Mouse (Mus musculus) ES-Bruce4 (cell line): Measurements from ENCODE around the gene Adprh. TPM values are rescaled to one million over a fixed set of nuclear protein-coding genes. Genes with fewer than 3 reads are reported as not detected.

Experiments
- H3K27ac ChIP-seq: 2 replicates; pipeline ENCODE4 v1.5.1; 2012; ENCODE audit warnings: low read length, inconsistent platforms; ENCODE audit not compliant: insufficient read depth
- H3K27me3 ChIP-seq: 2 replicates; pipeline ENCODE4 v1.6.1; 2012; ENCODE audit warnings: mild to moderate bottlenecking, low read length, inconsistent platforms; ENCODE audit not compliant: control insufficient read depth, poor library complexity, insufficient read depth, severe bottlenecking
- H3K36me3 ChIP-seq: 2 replicates; pipeline ENCODE4 v1.6.1; 2012; ENCODE audit warnings: inconsistent platforms, mild to moderate bottlenecking, low read length, moderate library complexity; ENCODE audit not compliant: control insufficient read depth, poor library complexity, insufficient read depth, severe bottlenecking
- H3K4me1 ChIP-seq: one replicate; pipeline ENCODE4 v1.8.1; 2011; ENCODE audit warnings: low read length; ENCODE audit not compliant: control insufficient read depth, insufficient read depth
- H3K4me3 ChIP-seq: 2 replicates; pipeline ENCODE4 v1.5.1; 2011; ENCODE audit warnings: low read depth, mild to moderate bottlenecking, low read length
- H3K9ac ChIP-seq: 2 replicates; pipeline ENCODE4 v1.6.1; 2012; ENCODE audit warnings: low read depth, mild to moderate bottlenecking, inconsistent platforms; ENCODE audit not compliant: poor library complexity, severe bottlenecking
- H3K9me3 ChIP-seq: replicated peaks from 2 replicates; pipeline ENCODE4 v1.6.1; 2012; ENCODE audit warnings: mild to moderate bottlenecking, low read length, inconsistent platforms; ENCODE audit not compliant: control insufficient read depth, poor library complexity, insufficient read depth, severe bottlenecking
- CTCF ChIP-seq: IDR thresholded peaks from one replicate; pipeline ENCODE4 v1.8.1; 2011; ENCODE audit warnings: low read depth, low read length
- EP300 ChIP-seq: IDR thresholded peaks from 2 replicates; pipeline ENCODE4 v1.6.1; 2011; ENCODE audit warnings: low read depth, low read length; ENCODE audit not compliant: insufficient read depth
- POLR2A ChIP-seq: IDR thresholded peaks from one replicate; pipeline ENCODE4 v1.8.1; 2011; ENCODE audit warnings: low read length; ENCODE audit not compliant: insufficient read depth
- polyA plus RNA-seq: library from polyadenylated mRNA; stranded (reverse); fragments of >200 nt; gene quantifications from 2 replicates; pipeline ENCODE4 v1.2.4, GENCODE M21; 2011; ENCODE audit warnings: low read depth; ENCODE audit not compliant: missing spikeins, insufficient read depth, insufficient read length

Adprh gene
- polyA plus RNA-seq, 1 experiment, result 50.7 TPM

- TF ChIP-seq EP300 (no peak), CTCF (no peak), POLR2A (no peak)
- H3K27me3 ChIP-seq, result no peaks in the 10 kb centered on the region
- H3K9ac ChIP-seq, result no peak overlapping the region
- H3K36me3 ChIP-seq, result no peaks in the 10 kb centered on the region
- H3K27ac ChIP-seq, result no peak overlapping the region
- H3K4me3 ChIP-seq, result no peak overlapping the region
- H3K9me3 ChIP-seq, result no peaks in the 10 kb centered on the region
- H3K4me1 ChIP-seq, result peaks cover 6% of the 10 kb centered on the region
These were observed 16.2 kb upstream of the Adprh start for GRCm38 (mm10) chr16:38468706-38469018.

DNA sequence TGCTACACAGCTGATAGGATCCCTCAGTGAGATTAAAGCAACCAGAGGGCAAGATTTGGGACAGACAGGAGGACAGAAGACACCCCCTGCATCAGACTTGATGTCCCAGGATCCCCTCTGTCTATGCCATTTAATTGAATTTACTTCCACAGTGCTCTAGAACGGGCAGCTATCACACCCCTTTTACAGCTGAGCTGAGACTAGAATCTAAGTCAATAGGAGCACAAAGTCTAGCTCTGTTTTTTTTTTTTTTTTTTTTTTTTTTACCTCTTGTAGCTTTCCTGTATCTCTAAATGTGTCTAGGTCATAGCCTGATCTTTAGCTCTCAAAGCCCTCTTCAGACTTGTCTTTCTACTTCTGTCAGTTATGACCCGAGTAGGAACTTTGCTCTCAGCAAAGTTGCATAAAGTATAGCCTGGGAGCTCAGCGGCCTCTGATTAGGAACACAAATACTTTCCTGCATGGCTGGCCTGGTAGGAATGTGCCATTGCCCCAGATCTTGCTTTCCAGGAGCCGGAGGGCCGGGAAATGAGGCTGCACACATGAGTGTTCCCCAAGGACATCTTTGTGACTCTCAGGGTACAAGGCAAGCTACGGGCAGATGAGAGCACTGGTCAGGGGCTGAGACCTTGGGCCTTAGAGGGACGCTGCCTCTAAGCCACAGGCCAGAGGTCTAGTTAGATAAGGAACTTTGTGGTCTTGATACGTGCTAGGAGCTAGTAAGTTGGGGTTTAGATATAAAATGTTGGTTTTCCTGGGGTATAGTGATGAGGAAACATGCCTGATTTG is 15.6 kb upstream of the Adprh start:
- Histone ChIP-seq H3K27me3 (no peaks in the 10 kb centered on the region), H3K36me3 (no peaks in the 10 kb centered on the region), H3K4me1 (peaks cover 6% of the 10 kb centered on the region), H3K27ac (no peak overlapping the region), H3K9me3 (no peaks in the 10 kb centered on the region), H3K4me3 (no peak overlapping the region), H3K9ac (no peak overlapping the region)
- TF ChIP-seq CTCF (no peak), POLR2A (no peak), EP300 (no peak)

DNA sequence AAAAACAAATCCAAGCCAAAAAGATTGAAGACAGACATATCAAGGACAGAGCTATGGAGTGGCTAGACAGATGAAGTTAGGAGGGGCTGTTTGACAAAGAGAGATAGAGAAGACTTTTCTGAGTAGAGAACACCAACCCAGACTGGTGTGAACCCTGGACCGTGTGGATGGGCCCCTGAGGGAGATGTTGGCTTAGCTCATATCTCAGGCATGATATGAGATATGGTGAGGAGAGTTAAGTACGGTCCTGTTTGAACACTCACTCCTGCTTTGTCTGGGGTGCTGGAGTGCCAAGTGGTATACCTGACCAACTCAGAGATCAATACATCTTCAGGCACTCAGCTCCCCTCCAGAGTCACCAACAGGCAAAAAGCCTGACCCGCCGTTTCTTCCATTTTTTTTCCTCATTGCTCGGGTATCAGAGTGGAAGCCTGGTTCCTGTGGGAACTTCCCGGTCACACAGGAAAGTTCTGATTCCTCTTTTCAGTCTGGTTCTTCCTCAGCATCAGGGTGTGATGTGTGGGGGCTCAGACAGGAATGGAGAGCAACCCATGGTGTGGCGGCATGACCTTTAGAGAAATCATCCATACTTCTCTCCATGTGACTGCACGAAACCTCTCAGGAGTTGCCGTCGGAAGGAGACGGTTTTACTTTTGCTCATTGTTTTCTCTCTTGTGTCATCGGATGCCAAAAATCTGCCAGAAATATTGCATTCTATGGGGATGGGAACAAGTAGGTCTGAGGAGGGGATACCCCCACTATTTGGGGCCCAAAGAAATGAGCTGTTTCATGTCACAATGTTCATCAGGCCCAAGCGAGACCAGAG is 14.8 kb upstream of the Adprh start:
- H3K9me3 ChIP-seq, result no peaks in the 10 kb centered on the region
- TF ChIP-seq POLR2A (no peak), CTCF (no peak), EP300 (no peak)
- no peak overlapping the region for H3K4me3 ChIP-seq
- H3K4me1 ChIP-seq, result peaks cover 6% of the 10 kb centered on the region
- no peak overlapping the region for H3K9ac ChIP-seq
- H3K27ac ChIP-seq, result no peak overlapping the region
- H3K36me3 ChIP-seq, result no peaks in the 10 kb centered on the region
- no peaks in the 10 kb centered on the region for H3K27me3 ChIP-seq

- Histone ChIP-seq H3K27me3 (no peaks in the 10 kb centered on the region), H3K9ac (no peak overlapping the region), H3K9me3 (no peaks in the 10 kb centered on the region), H3K36me3 (no peaks in the 10 kb centered on the region), H3K27ac (no peak overlapping the region), H3K4me3 (no peak overlapping the region), H3K4me1 (peaks cover 4% of the 10 kb centered on the region)
- no peak for TF ChIP-seq EP300
- TF ChIP-seq POLR2A, result no peak
- TF ChIP-seq CTCF, result no peak
These were observed 13.6 kb upstream of the Adprh start for GRCm38 (mm10) chr16:38466089-38466488.

DNA sequence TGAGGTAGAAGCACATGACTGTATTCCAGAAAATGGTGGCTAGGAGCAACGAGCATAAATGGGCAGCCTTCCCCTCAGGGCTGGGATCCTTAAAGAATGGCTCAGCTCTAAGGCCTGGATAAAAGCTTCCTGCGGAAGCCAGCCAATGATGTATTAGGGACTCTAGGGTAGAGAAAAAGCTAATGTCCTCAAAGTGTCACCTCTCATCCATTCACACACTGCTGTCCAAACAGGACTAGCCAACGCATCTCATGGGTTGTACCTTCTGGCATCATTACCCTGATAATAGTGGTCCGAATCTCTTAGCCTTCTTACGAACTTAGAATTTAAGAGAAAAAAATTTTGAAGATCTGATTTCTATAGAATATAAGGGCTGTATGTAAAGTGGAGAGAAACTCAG is 10.8 kb upstream of the Adprh start:
- no peak for TF ChIP-seq CTCF
- no peak for TF ChIP-seq POLR2A
- no peak for TF ChIP-seq EP300

GRCm38 (mm10) chr16:38462161-38462560 is 9.7 kb upstream of the Adprh start:
- Histone ChIP-seq H3K4me3 (no peak overlapping the region), H3K4me1 (peaks cover 2% of the 10 kb centered on the region), H3K36me3 (no peaks in the 10 kb centered on the region), H3K9ac (no peak overlapping the region), H3K9me3 (no peaks in the 10 kb centered on the region), H3K27me3 (no peaks in the 10 kb centered on the region), H3K27ac (no peak overlapping the region)
- TF ChIP-seq EP300 (no peak), CTCF (no peak), POLR2A (no peak)

More for the DNA sequence above, 10.8 kb upstream of the Adprh start:
- Histone ChIP-seq H3K27ac (no peak overlapping the region), H3K9ac (no peak overlapping the region), H3K9me3 (no peaks in the 10 kb centered on the region), H3K4me1 (peaks cover 2% of the 10 kb centered on the region), H3K27me3 (no peaks in the 10 kb centered on the region), H3K4me3 (no peak overlapping the region), H3K36me3 (no peaks in the 10 kb centered on the region)
